Mouse (Mus musculus): ENCODE measurements at regions not wholly inside any gene's neighbourhood (a gene's known extent, or its start where the extent isn't known, plus 50 kb on each side); places are given as distances from the start of the nearest gene placed in this dataset.

DNA sequence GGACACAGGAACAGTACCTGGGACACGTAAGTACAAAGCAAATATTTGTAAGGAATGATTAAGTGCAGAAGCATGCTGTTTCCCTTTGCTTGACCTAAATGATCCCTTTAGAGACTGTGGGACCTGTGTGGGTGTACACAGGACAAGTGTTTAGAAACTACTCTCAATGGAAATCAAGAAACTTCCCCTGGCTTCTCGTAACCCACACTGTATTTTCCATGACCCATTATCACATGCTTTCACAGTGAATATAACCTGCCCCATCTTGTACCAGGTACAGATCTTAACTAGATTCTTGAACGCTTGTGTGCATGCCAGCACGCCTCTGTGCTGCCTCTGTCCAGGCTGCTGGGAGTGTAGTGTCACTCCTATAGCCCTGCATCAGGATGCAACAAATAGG lies 177.8 kb upstream of the Ahr start:
- no peak for DNase-seq

- no peak for DNase-seq
These were observed 176.8 kb upstream of the Ahr start for GRCm38 (mm10) chr12:35711549-35712070.

DNA sequence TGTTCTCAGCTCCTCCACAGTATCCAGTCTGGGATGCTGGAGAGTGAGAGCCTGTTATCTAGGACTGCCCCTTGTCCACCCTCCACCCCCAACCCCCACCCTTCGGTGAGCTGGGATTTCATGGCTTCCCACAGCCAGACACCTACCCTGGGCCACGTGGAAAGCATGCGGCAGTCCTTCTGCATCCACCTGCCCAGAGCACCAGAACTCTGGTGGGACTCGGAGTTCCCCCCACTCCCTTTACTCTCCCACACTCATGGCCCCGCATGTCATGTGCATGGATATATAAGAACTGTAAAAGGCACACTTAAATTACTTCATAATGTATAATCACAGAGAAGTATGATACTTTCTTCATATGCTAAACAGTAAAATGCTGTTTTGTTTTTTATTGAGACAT lies 175.5 kb upstream of the Ahr start:
- no peak for DNase-seq

DNA sequence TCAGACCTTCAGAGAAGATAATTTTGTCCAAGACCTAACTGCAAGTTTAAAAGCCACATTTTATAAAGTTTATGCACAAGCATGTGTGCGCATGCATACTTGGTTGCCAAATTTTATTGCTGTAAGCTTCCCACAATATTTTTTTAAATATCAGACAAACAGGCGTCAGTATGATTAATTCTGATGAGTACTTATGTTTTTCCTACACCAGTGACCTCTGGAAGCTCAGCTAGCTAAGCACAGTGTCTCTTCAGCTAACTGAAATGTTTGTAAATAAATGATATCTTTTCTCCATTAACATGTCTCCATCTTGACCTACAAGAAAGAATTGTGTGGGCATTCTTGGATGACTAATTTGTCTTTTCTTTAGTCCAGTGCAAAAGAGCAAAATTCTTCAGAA lies 168.6 kb upstream of the Ahr start:
- no peak for DNase-seq

- no peak for DNase-seq
These were observed 167.8 kb upstream of the Ahr start for GRCm38 (mm10) chr12:35702674-35703073.

DNA sequence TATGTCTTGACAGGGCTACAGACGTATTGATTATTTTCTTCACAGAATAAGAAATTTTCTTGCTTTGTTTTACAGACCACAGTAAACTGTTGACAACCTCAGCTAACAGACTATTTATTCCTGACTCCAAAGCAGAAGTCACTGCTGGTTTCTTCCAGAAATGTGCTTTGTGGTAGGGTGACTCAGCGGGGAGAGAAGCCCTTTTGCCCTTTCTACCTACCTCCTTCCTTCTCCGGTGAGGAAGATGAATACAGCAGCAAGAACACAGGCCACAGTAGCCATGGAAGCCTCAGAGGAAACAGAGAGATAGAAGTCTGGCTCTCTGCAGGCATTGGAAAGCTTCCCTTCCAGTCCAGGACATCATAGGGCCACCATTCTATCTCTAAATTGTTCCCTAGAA lies 159.4 kb upstream of the Ahr start:
- no peak for DNase-seq

DNA sequence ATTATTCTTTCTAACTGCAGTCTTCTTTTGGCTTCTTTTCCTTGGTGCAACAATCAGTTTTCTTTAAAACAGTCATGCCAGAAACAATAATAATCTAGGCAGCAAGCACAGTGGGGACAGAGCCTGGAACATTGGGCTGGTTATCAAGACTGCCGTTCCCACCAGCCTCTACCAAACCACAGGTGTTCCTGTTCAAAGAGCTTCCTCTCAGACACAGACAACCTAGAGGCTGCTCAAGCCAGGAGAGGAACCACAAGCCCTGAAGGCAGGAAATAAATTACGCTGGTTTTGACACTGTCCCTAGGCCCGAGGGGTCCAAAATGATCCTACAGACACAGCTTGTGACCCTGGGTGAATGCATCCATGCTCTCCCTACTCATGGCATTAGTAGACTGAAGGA lies 156.1 kb upstream of the Ahr start:
- DNase-seq: no peak

GRCm38 (mm10) chr12:35686231-35686630 lies 151.4 kb upstream of the Ahr start:
- DNase-seq: no peak

DNA sequence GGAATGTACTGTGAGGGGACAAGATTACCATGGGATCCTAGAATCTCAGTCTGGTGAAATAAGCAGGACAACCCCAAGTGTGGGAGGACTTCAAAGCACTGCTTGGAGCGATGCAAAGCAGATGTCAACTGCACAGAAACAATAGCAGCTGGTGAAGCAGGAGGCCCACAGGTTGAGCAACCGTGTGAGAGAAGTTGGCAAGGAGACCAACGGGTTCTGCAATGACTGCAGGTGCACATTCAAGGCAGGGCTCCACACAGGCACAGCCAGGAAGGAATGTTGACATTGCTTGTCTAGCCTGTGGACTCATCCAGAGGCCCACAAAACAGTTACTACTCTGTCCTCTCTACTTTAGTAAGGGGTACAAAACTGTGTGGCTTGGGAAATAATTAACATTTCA lies 150.4 kb upstream of the Ahr start:
- DNase-seq: no peak

DNA sequence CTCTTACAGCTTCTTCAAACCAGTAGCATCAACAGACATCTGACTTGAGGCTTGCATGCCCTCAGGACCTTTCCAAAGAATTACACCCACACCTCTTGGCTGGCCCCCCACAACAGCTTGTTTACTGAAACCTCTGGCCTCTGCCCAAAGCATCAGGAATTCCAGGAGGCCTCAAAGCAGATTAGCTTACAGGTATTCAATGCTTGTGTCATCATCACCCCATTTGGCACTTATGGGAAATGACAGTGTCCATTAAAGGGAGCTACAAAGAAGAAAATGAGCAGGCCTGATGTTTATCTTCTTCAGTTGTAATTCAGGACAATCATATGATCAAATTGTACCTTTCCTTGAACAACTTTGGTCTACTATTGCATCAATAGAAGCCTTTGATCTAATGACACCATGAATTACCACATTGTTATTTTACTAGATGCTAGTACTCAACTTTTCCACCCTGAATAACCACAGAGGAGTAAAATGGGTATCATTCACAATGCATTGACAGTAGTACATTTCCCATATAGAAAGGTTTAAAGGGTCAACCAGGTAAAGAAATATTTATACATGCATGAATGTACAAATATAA lies 147.1 kb upstream of the Ahr start:
- DNase-seq: no peak

GRCm38 (mm10) chr12:35679903-35680302 lies 145.1 kb upstream of the Ahr start:
- no peak for DNase-seq

GRCm38 (mm10) chr12:35679025-35679424 lies 144.2 kb upstream of the Ahr start:
- DNase-seq: no peak

DNA sequence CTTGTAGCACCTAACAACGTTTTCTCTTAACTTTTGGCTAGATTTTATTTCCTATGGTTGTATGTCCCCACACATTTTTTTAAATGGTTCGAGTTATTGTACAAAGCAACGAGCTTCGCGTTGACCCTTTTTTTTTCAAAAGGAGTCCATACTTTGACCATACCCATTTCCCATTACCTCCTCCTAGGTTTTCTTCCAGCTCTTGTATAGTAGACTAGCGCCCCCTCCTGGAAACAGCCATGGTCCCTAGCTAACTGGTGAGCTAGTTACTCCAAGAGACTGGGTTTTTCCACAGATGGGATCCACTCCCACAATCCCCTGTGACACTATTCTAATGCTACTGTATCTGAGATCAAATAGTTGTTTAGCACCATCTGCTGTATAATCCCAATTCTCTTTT lies 139.6 kb upstream of the Ahr start:
- DNase-seq: peak; percentile 63

DNA sequence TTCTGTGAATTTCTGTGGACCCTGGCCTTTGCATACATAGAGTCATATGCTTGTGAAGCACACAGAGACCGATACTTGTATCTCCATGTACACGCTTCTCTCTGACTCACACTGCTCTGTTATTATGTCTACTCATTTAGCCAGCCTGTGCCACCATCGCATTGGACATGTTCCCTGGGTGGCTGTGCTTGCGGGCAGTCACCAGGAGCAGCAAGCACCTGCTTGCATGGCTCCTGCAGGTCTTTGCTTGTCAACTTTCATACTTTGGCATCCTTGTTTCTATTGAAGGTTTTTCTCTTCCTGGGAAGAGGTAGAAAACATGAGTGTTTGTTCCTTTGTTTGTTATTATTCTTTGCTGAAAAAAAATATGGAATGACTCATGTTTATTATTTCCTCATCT lies 136.1 kb upstream of the Ahr start:
- no peak for DNase-seq

DNA sequence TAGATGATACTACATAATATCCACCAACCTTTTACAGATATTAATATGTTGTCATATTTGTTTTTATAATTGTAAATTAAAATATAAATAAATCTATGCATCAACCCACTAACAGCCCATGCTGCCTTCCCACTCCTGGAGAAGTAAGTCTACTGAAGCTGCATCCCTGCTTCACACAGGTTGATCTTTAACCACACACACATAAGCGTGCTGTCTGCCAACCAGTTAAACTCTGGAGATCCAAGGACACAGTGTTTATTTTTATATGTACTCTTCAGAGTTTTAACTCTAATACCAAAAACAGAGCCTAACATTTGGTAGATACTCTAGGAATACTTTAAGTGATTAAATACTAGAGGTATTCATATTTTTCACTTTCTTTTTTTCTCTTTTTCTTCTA lies 133.9 kb upstream of the Ahr start:
- DNase-seq: no peak

- DNase-seq: no peak
These were observed 132.9 kb upstream of the Ahr start for GRCm38 (mm10) chr12:35667705-35668104.

GRCm38 (mm10) chr12:35667218-35667617 lies 132.4 kb upstream of the Ahr start:
- no peak for DNase-seq

DNA sequence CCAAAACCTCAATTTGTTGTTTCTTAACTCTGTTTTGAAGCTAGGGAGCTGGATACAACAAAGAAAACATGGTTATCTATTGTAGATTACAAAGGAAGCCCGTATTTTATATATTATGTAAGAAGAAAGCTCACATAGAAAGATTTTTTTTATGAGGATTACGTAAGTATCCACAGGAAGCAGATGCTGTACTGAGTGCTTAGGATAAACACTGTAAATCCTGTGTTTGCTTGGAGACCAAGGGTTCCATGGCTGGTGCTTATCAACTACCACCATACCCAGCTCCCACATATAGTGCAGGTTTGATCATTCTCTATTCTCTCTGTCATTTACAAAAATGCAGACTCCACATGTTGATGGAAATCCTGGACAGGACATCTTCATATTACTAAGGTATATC lies 131.2 kb upstream of the Ahr start:
- DNase-seq: no peak

DNA sequence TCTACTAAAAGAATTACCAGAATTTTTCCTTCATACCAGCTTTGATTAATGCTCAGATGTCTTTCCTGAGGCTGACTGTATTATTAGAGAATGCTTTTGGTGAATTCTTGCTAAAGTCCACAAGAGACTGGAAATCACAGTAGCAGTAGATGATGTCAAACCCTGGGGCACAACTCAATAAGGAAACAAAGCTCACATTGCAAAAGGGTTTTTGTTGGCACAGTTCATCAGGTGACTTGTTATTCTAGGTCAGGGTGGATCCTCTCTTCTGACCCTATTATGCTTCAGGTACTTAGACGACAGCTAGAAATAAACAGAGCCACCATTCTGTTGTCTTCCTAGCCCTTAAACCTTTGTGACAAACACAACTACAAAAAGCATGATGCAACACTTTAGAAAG lies 128.2 kb upstream of the Ahr start:
- no peak for DNase-seq

DNA sequence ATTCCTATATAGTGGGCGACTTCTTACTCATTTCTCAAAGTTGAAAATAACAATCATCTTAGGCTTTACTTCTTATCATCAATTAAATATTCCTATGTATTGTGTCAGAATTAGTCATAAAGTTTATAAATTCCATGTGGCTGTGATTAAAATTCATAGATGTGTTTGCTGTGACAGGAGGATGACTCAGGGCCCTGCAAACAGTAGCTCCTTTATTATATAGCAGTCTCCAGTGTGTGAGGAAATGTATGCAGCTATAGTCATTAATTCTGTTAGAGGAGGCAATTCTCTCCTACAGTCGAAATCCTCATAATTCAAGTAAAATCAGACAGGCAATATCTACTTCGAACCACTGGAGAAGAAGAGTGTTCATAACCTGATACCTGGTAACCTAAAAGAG lies 121.7 kb upstream of the Ahr start:
- no peak for DNase-seq

- DNase-seq: no peak
These were observed 114.9 kb upstream of the Ahr start for GRCm38 (mm10) chr12:35649772-35650171.

DNA sequence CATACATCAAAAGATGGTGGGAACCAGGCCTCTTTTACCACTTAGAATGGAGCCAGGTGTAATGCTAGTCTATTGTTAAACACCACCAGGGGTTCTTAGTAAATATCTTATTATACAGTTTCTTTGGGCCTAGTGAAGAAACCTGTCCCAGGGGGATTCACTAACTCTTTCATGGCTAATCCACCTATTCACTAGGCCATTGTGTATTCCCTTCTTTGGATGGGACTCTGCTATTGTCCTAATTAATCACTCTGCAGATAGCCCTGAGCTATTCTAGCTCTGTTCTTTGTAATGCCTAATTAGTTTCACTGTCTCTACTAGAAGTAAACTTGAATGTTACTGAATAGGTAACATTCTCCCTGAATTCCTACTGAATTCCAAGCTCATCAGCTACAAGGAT lies 107.6 kb upstream of the Ahr start:
- DNase-seq: no peak

DNA sequence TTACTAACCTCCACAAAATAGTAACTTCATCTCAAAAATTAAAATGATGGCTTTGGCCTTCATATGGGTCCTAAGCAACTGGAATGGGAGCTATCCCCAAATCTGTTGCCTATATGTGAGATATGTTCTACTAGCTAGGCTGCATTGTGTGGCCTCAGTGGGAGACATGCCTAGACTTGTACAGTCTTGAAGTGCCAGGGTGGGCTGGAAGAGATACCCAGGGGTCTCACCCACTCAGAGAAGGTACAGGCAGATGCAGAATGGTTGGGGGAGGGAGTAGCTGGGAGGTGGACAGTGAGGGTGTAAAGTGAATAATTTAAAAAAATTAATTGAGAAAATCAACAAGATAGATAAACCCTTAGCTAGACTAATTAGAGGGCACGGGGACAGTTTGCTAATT lies 106.9 kb upstream of the Ahr start:
- no peak for DNase-seq

DNA sequence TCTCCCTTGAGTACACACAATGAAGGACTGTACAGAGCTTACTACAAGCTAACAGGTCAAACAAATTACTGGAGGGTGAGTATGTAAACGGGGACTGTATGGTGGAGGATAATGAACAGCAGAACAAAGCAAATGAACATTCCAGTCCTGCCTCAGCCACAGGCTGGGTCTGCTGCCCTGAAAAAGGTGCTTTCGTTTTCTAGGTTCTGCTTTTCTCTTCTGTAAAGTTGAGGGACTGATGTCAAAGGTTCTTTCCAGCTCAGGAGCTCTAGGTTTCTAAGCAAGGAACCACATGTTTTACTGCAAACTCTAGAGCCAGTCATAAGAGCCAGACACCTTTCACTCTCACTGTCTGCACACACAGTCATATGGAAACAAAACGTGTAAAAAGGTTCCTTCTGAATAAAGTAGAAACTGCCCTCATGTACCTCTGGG lies 106.1 kb upstream of the Ahr start:
- no peak for DNase-seq

GRCm38 (mm10) chr12:35623484-35623883 lies 88.6 kb upstream of the Ahr start:
- no peak for DNase-seq

Measured in adrenal gland, postnatal 25 days (tissue).